Mouse (Mus musculus): ENCODE data around the gene Ndufs7.

Ndufs7 gene

GRCm38 (mm10) chr10:80262776-80263365, 13.9 kb downstream of the Ndufs7 start:
- no peak for DNase-seq (ENCODE audit: low read depth)

GRCm38 (mm10) chr10:80264341-80265148, 15.6 kb downstream of the Ndufs7 start:
- DNase-seq (ENCODE audit: low read depth) = peak; percentile 99

- no peak for DNase-seq (ENCODE audit: low read depth)
Measured at GRCm38 (mm10) chr10:80265149-80265486, 16.2 kb downstream of the Ndufs7 start.

- peak; percentile 59 for DNase-seq (ENCODE audit: low read depth)
Measured at GRCm38 (mm10) chr10:80270099-80270498, 21.2 kb downstream of the Ndufs7 start.

GRCm38 (mm10) chr10:80270734-80271181, 21.8 kb downstream of the Ndufs7 start:
- DNase-seq (ENCODE audit: low read depth) = no peak

GRCm38 (mm10) chr10:80271186-80271843, 22.4 kb downstream of the Ndufs7 start:
- no peak for DNase-seq (ENCODE audit: low read depth)

GRCm38 (mm10) chr10:80271870-80272585, 23.1 kb downstream of the Ndufs7 start:
- no peak for DNase-seq (ENCODE audit: low read depth)

GRCm38 (mm10) chr10:80273847-80274246, 24.9 kb downstream of the Ndufs7 start:
- no peak for DNase-seq (ENCODE audit: low read depth)

- peak; percentile 34 for DNase-seq (ENCODE audit: low read depth)
Measured at GRCm38 (mm10) chr10:80276238-80276637, 27.3 kb downstream of the Ndufs7 start.

GRCm38 (mm10) chr10:80278390-80278789, 29.5 kb downstream of the Ndufs7 start:
- no peak for DNase-seq (ENCODE audit: low read depth)

GRCm38 (mm10) chr10:80279273-80279672, 30.4 kb downstream of the Ndufs7 start:
- DNase-seq (ENCODE audit: low read depth) = no peak

GRCm38 (mm10) chr10:80281304-80281703, 32.4 kb downstream of the Ndufs7 start:
- DNase-seq (ENCODE audit: low read depth) = no peak

- DNase-seq (ENCODE audit: low read depth) = no peak
Measured at GRCm38 (mm10) chr10:80281921-80282371, 33.0 kb downstream of the Ndufs7 start.

- DNase-seq (ENCODE audit: low read depth) = no peak
Measured at GRCm38 (mm10) chr10:80282481-80283441, 33.8 kb downstream of the Ndufs7 start.

- DNase-seq (ENCODE audit: low read depth) = no peak
Measured at GRCm38 (mm10) chr10:80285222-80286070, 36.5 kb downstream of the Ndufs7 start.

GRCm38 (mm10) chr10:80288097-80288496, 39.2 kb downstream of the Ndufs7 start:
- DNase-seq (ENCODE audit: low read depth) = no peak

- peak; percentile 30 for DNase-seq (ENCODE audit: low read depth)
Measured at GRCm38 (mm10) chr10:80288657-80289056, 39.7 kb downstream of the Ndufs7 start.

GRCm38 (mm10) chr10:80292251-80293146, 43.6 kb downstream of the Ndufs7 start, which contains the start of gene Rps15:
Rps15 (plus strand) TSS chr10:80292453.
- peak; percentile 97 for DNase-seq (ENCODE audit: low read depth)

GRCm38 (mm10) chr10:80293325-80293724, 44.4 kb downstream of the Ndufs7 start:
- DNase-seq (ENCODE audit: low read depth) = peak; percentile 47

Data from 416B (cell line).